Mouse (Mus musculus) monocyte, adult 2 months (primary cell): ENCODE measurements around the gene Mrpl49.
"Not testable (repeated sequence)": the region's sequence is repeated elsewhere in the genome, so short reads cannot be mapped to it uniquely, and the experiment has no call there.

Experiments used
- DNase-seq, 2 experiments: peaks; one replicate each; pipeline ENCODE4 v3.0.0; 2022; ENCODE audit warnings: low spot score in 2 of 2, low read depth in 1 of 2

Gene Mrpl49

DNA sequence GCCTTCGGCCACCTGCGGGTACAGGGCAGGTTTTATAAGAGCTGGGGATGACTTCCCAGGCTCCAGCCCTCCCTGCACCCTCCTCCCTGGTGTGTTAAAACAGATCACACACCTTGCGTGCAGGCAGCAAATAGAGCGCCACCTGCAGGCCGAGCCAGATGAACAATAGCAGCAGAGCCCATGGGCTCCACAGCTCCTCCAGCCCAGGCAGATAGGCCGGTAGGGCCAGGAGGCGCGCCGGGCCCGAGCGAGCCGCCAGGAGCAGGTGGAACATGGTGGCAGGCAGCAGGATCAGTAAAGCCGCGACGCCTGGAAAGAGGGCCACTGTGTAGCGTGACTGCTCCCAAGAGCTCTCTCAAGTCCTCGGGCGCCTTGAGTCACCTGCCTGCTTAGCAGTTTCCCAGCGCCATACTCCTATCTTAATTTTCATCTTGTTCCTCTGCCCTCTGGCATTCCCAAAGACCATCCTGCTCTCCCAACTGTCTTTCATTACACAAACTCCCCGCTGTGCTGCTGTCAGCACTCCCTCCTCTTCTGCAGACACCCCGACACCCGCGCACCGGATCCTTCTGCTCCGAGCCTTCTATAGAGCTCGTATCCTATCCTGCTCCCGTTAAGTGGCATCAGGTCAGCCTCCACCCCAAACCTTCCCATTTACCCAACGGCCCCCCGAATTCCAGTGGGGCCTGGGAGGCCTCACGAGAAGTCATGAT is 9.6 kb upstream of the Mrpl49 start:
- peak; percentile 54 to 75 for DNase-seq

GRCm38 (mm10) chr19:6066571-6066970 is 9.0 kb upstream of the Mrpl49 start:
- DNase-seq: no peak

- no peak for DNase-seq
These were observed 5.5 kb upstream of the Mrpl49 start for GRCm38 (mm10) chr19:6063081-6063480.

DNA sequence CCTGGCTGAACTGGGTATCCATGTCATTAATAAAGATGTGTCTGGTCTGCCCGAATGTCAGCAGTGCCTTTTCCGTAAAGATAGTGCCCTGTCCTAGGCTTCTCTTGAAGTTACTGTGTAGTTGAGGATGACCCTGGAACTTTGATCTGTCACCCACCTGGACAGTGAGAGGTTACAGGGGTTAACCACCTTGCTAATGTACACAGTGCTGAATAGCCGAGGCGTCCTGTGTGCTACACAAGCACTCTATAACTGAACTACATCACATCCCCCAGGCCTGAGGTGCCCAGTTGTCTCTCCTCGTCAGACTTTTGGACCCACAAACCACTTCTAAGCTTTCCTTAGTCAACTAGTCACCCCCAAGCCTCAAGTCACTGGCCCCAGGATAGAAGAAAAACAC is 4.8 kb upstream of the Mrpl49 start:
- no peak for DNase-seq

GRCm38 (mm10) chr19:6061641-6062302 is 4.2 kb upstream of the Mrpl49 start:
- DNase-seq: peak in 1 of 2 experiments; percentile 17

DNA sequence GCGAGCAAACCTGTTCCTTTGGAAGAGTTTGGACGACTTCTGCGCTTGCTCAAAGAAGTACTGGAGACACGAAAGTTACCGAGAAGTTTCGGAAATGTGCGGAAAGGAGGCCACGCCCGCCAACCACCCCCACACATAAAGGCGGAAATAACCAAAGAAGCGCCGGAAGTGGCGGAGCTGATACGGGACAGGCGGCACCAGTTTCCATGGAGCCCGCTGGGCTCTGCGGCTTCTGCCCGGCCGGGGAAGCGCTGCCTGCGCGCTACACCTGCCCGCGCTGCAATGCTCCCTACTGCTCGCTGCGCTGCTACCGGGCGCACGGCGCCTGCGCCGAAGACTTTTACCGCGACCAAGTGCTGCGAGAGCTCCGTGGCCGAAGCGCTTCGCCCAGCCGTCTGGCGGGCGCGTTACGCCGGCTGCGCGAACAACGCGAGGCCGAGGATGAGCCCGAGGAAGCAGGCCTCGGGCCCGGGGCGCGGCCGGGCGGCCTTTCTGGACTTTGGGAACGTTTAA is 3.5 kb upstream of the Mrpl49 start, which contains the start of gene Znhit2:
Znhit2 (plus strand) TSS at position 172 of the 513 bp plus-strand sequence.
- DNase-seq: peak; percentile 82 to 87

GRCm38 (mm10) chr19:6058966-6059365 is 1.4 kb upstream of the Mrpl49 start:
- DNase-seq: no peak

DNA sequence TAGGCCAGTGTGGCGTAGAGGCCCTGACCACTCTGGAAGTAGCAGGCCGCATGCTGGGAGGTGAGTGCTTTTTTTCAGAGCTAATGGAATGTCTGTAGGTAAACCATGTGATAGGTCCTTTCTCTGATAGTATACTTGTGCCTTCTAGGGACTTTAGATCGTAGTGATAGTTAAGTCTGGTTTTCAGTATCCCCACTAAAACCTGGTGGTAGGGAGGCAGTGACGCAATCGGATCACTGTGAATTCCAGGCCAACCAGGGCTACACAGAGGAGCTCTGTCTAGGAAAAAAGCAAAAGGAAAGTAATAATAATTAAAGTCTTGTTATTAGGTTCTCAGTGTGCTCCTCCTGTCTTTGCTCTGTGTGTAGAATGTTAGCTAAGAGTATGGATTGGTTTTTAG is 928 bp upstream of the Mrpl49 start:
- no peak for DNase-seq

DNA sequence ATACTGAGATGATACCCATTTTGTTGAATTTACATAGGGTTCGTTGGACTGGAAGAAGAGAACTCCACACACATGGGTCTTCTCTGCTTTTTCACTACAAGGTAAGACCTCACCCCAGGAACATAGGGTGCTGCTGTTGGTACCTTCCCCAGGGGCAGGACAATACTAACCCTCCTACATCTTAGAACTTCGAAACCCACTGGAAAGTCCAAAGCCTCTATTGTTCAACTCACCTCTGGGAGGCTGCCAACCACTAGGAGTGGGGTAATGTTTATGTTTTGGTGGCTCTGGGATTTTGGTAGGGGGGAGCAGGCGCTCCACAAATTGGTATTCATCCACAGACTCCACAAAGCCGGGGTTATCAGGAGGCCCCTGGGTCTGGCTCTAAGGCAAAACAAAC is 889 bp downstream of the Mrpl49 start:
- no peak for DNase-seq

DNA sequence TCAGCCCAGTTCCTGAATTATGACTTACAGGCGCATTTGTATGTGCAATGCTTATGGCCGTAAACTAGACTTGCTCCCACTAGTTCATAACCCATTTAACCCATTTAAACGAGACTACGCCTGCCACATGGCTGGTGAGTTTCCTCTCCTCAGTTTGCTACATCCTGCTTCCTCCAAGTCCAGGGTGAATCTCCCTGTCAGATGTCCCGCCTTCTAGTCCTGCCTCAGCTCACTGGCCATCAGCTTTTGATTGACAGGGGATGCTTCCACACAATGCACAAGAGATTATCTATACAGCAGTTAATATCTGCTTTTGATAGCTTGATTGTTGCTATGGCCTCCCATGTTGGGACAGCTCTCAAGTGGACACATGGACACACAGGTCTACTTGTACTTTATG is 3.3 kb downstream of the Mrpl49 start:
- no peak for DNase-seq

DNA sequence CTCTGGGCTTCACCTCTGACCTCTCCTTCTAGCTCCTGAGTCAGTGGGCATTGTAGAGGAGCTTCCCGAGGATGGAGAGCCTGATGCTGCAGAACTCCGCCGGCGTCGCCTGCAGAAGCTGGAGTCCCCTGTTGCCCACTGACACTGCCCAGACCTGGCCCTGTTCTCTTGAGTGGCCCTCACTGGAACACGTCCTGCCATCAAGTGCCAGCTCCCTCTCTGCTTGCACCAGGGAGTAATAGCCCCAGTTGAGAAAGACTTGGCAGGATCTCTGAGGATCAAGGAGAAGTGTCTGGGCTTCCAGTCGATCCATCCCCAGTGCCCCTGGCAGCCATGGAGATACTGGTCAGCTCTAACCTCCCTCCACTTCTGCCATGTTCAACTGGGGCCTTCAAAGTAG is 5.1 kb downstream of the Mrpl49 start:
- DNase-seq: no peak

- no peak for DNase-seq
These were observed 8.7 kb downstream of the Mrpl49 start for GRCm38 (mm10) chr19:6048681-6049410.

DNA sequence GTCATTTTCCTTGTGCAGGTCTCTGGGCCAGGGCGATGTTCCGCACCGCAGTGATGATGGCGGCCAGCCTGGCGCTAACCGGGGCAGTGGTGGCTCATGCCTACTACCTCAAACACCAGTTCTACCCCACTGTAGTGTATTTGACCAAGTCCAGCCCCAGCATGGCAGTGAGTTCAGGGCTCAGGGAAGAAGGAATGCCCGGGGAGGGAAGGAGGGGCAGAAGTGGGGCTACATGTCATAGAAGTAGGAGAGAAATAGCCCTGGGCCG is 9.8 kb downstream of the Mrpl49 start:
- no peak for DNase-seq

DNA sequence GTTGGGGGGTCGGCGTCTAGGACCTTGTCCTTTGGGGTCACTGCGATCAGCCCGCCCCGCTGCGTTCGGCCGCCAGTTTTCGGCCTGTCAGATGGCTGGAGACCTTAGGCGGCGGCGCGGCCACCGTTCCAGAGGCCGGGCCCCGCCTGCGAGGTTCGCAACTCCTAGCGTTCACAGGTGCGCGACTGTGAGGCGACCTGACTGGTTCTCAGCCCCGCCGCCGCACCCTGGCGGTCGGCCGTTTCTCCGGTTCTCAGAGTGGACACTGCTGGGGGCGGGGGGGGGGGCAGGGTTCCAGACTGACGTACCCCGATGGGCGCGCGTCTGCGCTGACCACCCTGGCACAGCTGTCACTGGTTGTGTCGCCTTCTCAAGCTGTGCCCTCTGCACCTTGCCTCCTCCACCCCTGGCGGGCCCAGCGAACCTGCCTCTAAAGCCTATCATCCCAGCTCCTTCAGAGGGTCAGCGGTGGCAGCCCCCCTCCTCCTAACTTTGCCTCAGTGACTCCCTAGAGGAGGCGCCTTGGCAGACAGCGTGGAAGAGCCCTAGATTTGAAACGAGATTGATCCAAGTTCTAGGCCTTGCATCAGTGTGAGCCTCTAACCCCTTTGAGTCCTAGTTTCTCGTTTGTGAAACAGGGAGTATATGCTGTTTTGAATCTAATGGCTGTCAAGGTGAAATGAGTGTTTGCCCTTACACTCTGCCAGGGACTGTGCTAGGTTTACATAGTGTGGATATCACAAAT is 10.3 kb downstream of the Mrpl49 start:
- DNase-seq: no peak

DNA sequence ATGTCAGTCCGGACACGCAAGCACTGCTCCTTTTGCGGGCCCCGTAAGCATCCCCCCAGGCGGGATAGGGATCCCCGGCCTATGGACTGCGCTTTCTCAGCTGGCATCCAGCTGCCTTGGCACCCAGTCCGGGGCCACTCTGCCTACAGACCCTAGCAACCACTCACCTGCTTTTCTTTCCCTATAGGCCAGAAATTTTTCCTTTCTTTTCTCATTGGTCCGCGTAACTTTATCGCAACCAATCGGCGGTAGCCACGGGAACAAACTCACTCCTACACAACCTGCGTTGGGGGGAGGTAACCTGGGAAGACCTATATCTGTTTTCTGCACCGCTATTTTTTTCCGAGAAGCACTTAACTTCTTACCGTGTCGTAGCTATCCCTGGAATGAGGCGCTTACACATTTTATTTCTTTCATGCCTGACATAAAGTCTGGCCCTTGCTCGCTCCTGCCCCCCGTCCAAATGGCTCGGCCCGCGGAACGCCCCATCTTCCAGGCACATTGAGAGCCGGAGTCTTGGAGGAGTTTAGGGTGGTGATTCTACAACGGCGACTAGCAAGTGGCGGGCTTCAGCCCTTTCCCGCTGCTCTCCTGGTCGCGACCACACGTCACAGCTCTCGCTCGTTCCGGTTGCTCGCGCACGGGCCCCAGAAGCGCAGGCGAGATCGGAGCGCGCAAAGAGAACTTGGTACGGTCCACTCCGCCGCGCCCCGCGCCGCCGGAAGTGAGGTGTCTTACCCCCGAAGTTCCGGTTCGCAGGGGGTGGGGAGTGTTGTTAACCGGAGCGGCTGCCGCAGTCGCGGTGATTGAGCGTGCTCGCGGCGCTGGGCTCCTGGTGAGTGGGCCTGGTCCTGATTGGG is 11.1 kb downstream of the Mrpl49 start, which contains the start of gene Syvn1:
Syvn1 (plus strand) TSS at position 283 of the 860 bp plus-strand sequence.
- peak; percentile 69 to 85 for DNase-seq

DNA sequence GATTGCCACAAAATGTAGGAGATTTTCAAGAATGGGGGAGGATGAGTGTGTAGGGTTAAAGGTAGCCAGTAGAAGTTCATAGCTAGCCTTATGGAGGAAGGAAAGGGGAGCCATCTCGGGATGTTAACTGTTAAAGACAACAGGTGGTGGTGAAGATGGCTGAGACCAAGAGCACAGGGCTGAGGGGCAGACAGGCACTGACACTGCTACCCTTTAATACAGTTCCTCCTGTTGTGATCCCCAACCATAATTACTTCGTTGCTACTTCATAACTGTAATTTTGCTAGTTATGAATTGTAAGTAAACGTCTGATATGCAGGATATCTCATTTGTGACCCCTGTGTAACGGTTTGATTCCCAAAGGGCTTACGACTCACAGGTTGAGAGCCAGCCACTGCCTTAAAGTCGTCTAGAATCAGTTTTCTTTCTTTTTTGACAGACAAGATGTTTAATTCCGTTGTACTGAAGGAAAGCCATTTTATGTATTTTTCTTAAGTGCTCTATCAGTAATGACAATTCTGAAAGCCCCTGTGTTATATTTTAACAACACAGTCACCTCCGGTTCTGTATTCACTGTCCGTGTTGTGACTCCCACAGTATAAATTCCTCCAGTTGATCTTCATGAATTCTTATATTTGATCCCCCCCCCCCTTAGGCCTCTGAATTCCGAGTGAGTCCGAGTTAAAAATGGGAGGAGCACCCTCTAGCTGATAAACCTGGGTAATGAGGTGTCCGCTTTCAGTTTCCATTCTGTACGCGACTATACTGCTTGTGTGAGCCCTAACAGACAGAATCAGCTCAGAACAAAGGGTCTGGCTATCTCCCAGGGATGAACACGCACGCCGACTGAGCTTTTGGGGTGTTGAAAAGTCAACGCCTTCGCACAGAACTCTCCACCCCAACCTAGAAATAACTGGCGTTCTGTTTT is 12.0 kb downstream of the Mrpl49 start:
- no peak for DNase-seq

DNA sequence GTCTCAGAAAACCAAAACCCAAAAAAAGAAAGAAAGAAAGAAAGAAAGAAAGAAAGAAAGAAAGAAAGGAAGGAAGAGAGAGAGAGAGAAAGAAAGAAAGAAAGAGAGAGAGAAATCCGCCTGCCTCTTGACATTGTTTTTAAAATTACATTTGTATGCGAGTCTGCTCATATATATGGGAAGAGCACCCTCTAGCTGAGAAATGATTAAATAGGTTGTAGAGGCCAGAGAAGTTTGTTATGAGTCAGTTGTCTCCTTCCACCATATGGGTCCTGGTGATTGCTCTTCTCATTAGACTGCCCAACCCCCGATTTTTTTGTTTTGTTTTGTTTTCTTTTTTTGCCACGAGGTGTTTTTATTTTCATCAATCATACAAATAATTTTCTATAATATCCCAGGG is 13.5 kb downstream of the Mrpl49 start:
- DNase-seq: not testable (repeated sequence)

- no peak for DNase-seq
These were observed 15.3 kb downstream of the Mrpl49 start for GRCm38 (mm10) chr19:6042293-6042692.

DNA sequence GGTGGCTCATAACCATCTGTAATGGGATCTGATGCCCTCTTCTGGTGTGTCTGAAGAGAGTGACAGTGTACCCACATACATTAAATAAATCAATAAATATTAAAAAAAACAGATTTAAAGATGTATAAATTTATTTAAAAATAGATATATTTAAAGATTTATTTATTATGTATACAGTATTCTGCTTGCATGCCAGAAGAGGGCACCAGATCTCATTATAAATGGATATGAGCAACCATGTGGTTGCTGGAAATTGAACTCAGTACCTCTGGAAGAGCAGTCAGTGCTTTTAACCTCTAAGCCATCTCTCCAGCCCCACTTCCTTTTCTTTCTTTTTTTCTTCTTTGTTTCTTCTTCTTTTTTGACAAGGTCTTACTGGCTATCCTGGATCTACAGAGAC is 17.6 kb downstream of the Mrpl49 start:
- DNase-seq: no peak
